Mouse (Mus musculus): ENCODE data around the gene Sgsm1. TPM values are rescaled to one million over a fixed set of nuclear protein-coding genes. Genes with fewer than 3 reads are reported as not detected.

The Sgsm1 gene
- polyA plus RNA-seq, 1 experiment from 2014 or later, result 14.8 TPM

GRCm38 (mm10) chr5:113195907-113196306 lies 114.7 kb downstream of the Sgsm1 start:
- no peak overlapping the region for H3K4me3 ChIP-seq (replicated peaks; ENCODE audit: low read length)
- 90% methylated on average over 6 of the region's 6 CpGs for WGBS
- H3K27me3 ChIP-seq (ENCODE audit: control insufficient read depth, insufficient read depth, low read length), result no peaks in the 10 kb centered on the region
- no peak for DNase-seq (ENCODE audit: low spot score)
- no peaks in the 10 kb centered on the region for H3K9me3 ChIP-seq (ENCODE audit: control insufficient read depth, low read length)
- H3K9ac ChIP-seq, result no peak overlapping the region
- H3K27ac ChIP-seq, result no peak overlapping the region
- H3K36me3 ChIP-seq (replicated peaks; ENCODE audit: control insufficient read depth, insufficient read depth), result no peaks in the 10 kb centered on the region
- no peak for ATAC-seq (ENCODE audit: low FRiP score)
- no peak overlapping the region for H3K4me2 ChIP-seq (replicated peaks)
- H3K4me1 ChIP-seq (replicated peaks; ENCODE audit: control insufficient read depth, insufficient read depth, low read length), result peaks cover 9% of the 10 kb centered on the region; the same call in 1 of the 2 replicates

DNA sequence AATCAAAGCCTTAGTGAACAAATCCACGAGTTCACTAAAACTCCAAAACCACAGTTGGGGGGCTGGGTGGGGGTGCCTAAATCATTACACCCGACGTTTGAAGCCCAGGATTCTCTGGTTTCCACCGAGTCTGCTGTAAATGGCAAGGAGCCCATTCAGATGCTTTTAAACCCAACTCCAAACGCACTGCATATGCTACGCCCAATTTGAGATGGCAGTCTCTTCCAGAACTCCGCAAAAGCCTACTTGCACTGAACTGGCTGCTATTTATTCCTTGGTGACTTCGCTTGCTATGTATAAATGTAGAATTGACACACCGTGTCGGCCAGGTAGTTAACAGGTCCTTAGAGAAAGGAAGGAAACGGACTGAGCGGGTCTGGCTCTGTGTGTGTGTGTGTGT lies 115.1 kb downstream of the Sgsm1 start:
- Histone ChIP-seq H3K9ac (no peak overlapping the region), H3K27ac (no peak overlapping the region), H3K27me3 (ENCODE audit: control insufficient read depth, insufficient read depth, low read length) (no peaks in the 10 kb centered on the region), H3K4me2 (replicated peaks) (no peak overlapping the region), H3K4me1 (replicated peaks; ENCODE audit: control insufficient read depth, insufficient read depth, low read length) (peaks cover 9% of the 10 kb centered on the region; the same call in 1 of the 2 replicates), H3K4me3 (replicated peaks; ENCODE audit: low read length) (no peak overlapping the region), H3K36me3 (replicated peaks; ENCODE audit: control insufficient read depth, insufficient read depth) (no peaks in the 10 kb centered on the region), H3K9me3 (ENCODE audit: control insufficient read depth, low read length) (no peaks in the 10 kb centered on the region)
- WGBS, result 80% methylated on average over 12 of the region's 12 CpGs
- ATAC-seq (ENCODE audit: low FRiP score) (no peak), DNase-seq (ENCODE audit: low spot score) (no peak)

GRCm38 (mm10) chr5:113193762-113194161 lies 116.8 kb downstream of the Sgsm1 start:
- H3K9me3 ChIP-seq (ENCODE audit: control insufficient read depth, low read length), result no peaks in the 10 kb centered on the region
- ATAC-seq (ENCODE audit: low FRiP score) (no peak), DNase-seq (ENCODE audit: low spot score) (no peak)
- no peak overlapping the region for H3K27ac ChIP-seq
- 94% methylated on average over 18 of the region's 18 CpGs for WGBS
- H3K36me3 ChIP-seq (replicated peaks; ENCODE audit: control insufficient read depth, insufficient read depth), result no peaks in the 10 kb centered on the region
- no peaks in the 10 kb centered on the region for H3K27me3 ChIP-seq (ENCODE audit: control insufficient read depth, insufficient read depth, low read length)
- H3K4me3 ChIP-seq (replicated peaks; ENCODE audit: low read length), result no peak overlapping the region
- no peak overlapping the region for H3K4me2 ChIP-seq (replicated peaks)
- H3K4me1 ChIP-seq (replicated peaks; ENCODE audit: control insufficient read depth, insufficient read depth, low read length), result peaks cover 9% of the 10 kb centered on the region; the same call in 1 of the 2 replicates
- no peak overlapping the region for H3K9ac ChIP-seq

Small RNA genes within 50 kb of the gene (microRNA-seq; reads per million reads assigned to microRNA genes)
- gene Mir7229, result not detected
- gene Mir7230, result not detected

Other genes starting within 250 kb of the Sgsm1 start
- not detected in 2 replicates for gene Crybb2, start 240.7 kb downstream of the Sgsm1 start, polyA plus RNA-seq (2014; fragmentation: Nextera tagmentation; extraction: Ambion mirVana)
- 0.57 and 0.99 TPM in 2 replicates for gene Crybb3, start 229.2 kb downstream of the Sgsm1 start, polyA plus RNA-seq (2014; fragmentation: Nextera tagmentation; extraction: Ambion mirVana)
- 2.5 and 2.6 TPM in 2 replicates for gene 2900026A02Rik, start 89.5 kb downstream of the Sgsm1 start, polyA plus RNA-seq (2014; fragmentation: Nextera tagmentation; extraction: Ambion mirVana)
- gene Tmem211, start 83.9 kb downstream of the Sgsm1 start, polyA plus RNA-seq (2014; fragmentation: Nextera tagmentation; extraction: Ambion mirVana), result not detected in 2 replicates
- not detected in 2 replicates for gene Aym1, start 46.5 kb upstream of the Sgsm1 start, polyA plus RNA-seq (2014; fragmentation: Nextera tagmentation; extraction: Ambion mirVana)
- 13.6 and 13.7 TPM in 2 replicates for gene Wscd2, start 179.5 kb upstream of the Sgsm1 start, polyA plus RNA-seq (2014; fragmentation: Nextera tagmentation; extraction: Ambion mirVana)